Mouse (Mus musculus) CH12.LX (cell line): ENCODE measurements around the gene Greb1. TPM values are rescaled to one million over a fixed set of nuclear protein-coding genes. Genes with fewer than 3 reads are reported as not detected.

Experiments
- DNase-seq: peaks from one replicate; pipeline ENCODE4 v3.0.0-alpha.2; 2013; ENCODE audit errors: extremely low read depth
- H3K27ac ChIP-seq: 2 replicates; pipeline ENCODE4 v1.5.1; 2012; ENCODE audit warnings: low read depth, mild to moderate bottlenecking, control low read depth, moderate library complexity; ENCODE audit not compliant: insufficient read depth
- H3K27me3 ChIP-seq: replicated peaks from 2 replicates; pipeline ENCODE3; 2012; ENCODE audit warnings: inconsistent platforms
- H3K36me3 ChIP-seq, 2 experiments: replicated peaks in 1 of 2; 2 replicates each; pipeline versions ENCODE3 to v1.6.1; 2012; ENCODE audit warnings: inconsistent platforms in 1 of 2, low read length in 1 of 2, mild to moderate bottlenecking in 1 of 2, mixed read lengths in 1 of 2, moderate library complexity in 1 of 2; ENCODE audit not compliant: control insufficient read depth in 1 of 2, insufficient read depth in 1 of 2
- H3K4me1 ChIP-seq, 2 experiments: 2 replicates each; pipeline ENCODE4 v1.6.1; 2012; ENCODE audit warnings: inconsistent platforms in 1 of 2, moderate library complexity in 1 of 2; ENCODE audit not compliant: insufficient read depth in 2 of 2, control insufficient read depth in 1 of 2
- H3K4me2 ChIP-seq: 2 replicates; pipeline ENCODE4 v1.6.1; 2012; ENCODE audit warnings: low read depth, mild to moderate bottlenecking, control low read depth; ENCODE audit not compliant: poor library complexity, insufficient read depth, severe bottlenecking
- H3K4me3 ChIP-seq, 3 experiments: fragments of 150-350 bp in 1 of 3; sonication (generic) in 1 of 3; replicated peaks in 1 of 3; 2 replicates each; pipeline versions ENCODE3 to v1.5.1; 2011 to 2012; ENCODE audit warnings: low read depth in 2 of 3, low read length in 2 of 3, mild to moderate bottlenecking in 2 of 3, moderate library complexity in 2 of 3, control low read depth in 1 of 3, improper control_type of control experiment in 1 of 3, inconsistent platforms in 1 of 3, mixed read lengths in 1 of 3; ENCODE audit not compliant: poor library complexity in 1 of 3
- H3K79me2 ChIP-seq: replicated peaks from 2 replicates; pipeline ENCODE4 v1.6.1; 2012; ENCODE audit warnings: mild to moderate bottlenecking, moderate library complexity; ENCODE audit not compliant: control insufficient read depth, poor library complexity, insufficient read depth, severe bottlenecking; ENCODE audit errors: extremely low read depth
- H3K9ac ChIP-seq: 2 replicates; pipeline ENCODE4 v1.6.1; 2012; ENCODE audit warnings: low read depth, mild to moderate bottlenecking, control low read depth, moderate library complexity; ENCODE audit not compliant: insufficient read depth
- H3K9me3 ChIP-seq: replicated peaks from 2 replicates; pipeline ENCODE3; 2012; ENCODE audit warnings: low read length, inconsistent platforms, mixed read lengths
- BHLHE40 ChIP-seq: IDR thresholded peaks from 2 replicates; pipeline ENCODE4 v1.6.1; 2011; ENCODE audit warnings: mild to moderate bottlenecking, low read depth, low read length, improper control_type of control experiment
- CHD1 ChIP-seq: IDR thresholded peaks from 2 replicates; pipeline ENCODE4 v1.6.1; 2012; ENCODE audit warnings: low read depth, low read length, improper control_type of control experiment, inconsistent platforms
- E2F4 ChIP-seq: IDR thresholded peaks from 2 replicates; pipeline ENCODE4 v1.6.1; 2011; ENCODE audit warnings: low read depth, low read length, improper control_type of control experiment; ENCODE audit not compliant: insufficient replicate concordance
- EP300 ChIP-seq: IDR thresholded peaks from 2 replicates; pipeline ENCODE4 v1.6.1; 2011; ENCODE audit warnings: low read length, improper control_type of control experiment
- GABPA ChIP-seq: IDR thresholded peaks from 2 replicates; pipeline ENCODE4 v1.6.1; 2012; ENCODE audit warnings: low read depth, low read length, improper control_type of control experiment, inconsistent platforms; ENCODE audit not compliant: insufficient replicate concordance
- HCFC1 ChIP-seq: IDR thresholded peaks from 2 replicates; pipeline ENCODE4 v1.6.1; 2012; ENCODE audit warnings: low read depth, mild to moderate bottlenecking, inconsistent platforms, low read length, improper control_type of control experiment
- KAT2A ChIP-seq: IDR thresholded peaks from 2 replicates; pipeline ENCODE4 v1.6.1; 2012; ENCODE audit warnings: low read length, improper control_type of control experiment, inconsistent platforms; ENCODE audit not compliant: insufficient replicate concordance
- MAFK ChIP-seq: IDR thresholded peaks from 2 replicates; pipeline ENCODE4 v1.6.1; 2011; ENCODE audit warnings: low read length, improper control_type of control experiment; ENCODE audit not compliant: insufficient replicate concordance
- MAZ ChIP-seq: IDR thresholded peaks from 2 replicates; pipeline ENCODE4 v1.6.1; 2012; ENCODE audit warnings: low read depth, mild to moderate bottlenecking, inconsistent platforms, low read length, improper control_type of control experiment, moderate library complexity
- MEF2A ChIP-seq: IDR thresholded peaks from 2 replicates; pipeline ENCODE4 v1.6.1; 2014; ENCODE audit warnings: low read depth, mild to moderate bottlenecking, inconsistent platforms, low read length, improper control_type of control experiment, borderline replicate concordance
- NELFE ChIP-seq: IDR thresholded peaks from 2 replicates; pipeline ENCODE4 v1.6.1; 2011; ENCODE audit warnings: low read depth, low read length, improper control_type of control experiment
- POLR2A ChIP-seq: IDR thresholded peaks from 2 replicates; pipeline ENCODE4 v1.6.1; 2011; ENCODE audit warnings: low read depth, mild to moderate bottlenecking, improper control_type of control experiment, low read length
- RAD21 ChIP-seq: IDR thresholded peaks from 2 replicates; pipeline ENCODE4 v1.6.1; 2011; ENCODE audit warnings: low read depth, mild to moderate bottlenecking, low read length, improper control_type of control experiment, moderate library complexity
- SIN3A ChIP-seq: IDR thresholded peaks from 2 replicates; pipeline ENCODE4 v1.6.1; 2012; ENCODE audit warnings: low read length, improper control_type of control experiment, inconsistent platforms
- TBP ChIP-seq: conservative IDR thresholded peaks from 2 replicates; pipeline ENCODE4 v1.6.1; 2011; ENCODE audit warnings: low read depth, low read length, improper control_type of control experiment
- TCF12 ChIP-seq: IDR thresholded peaks from 2 replicates; pipeline ENCODE4 v1.6.1; 2014; ENCODE audit warnings: low read depth, mild to moderate bottlenecking, inconsistent platforms, low read length, improper control_type of control experiment
- USF1 ChIP-seq: IDR thresholded peaks from 2 replicates; pipeline ENCODE4 v1.6.1; 2014; ENCODE audit warnings: low read depth, mild to moderate bottlenecking, inconsistent platforms, low read length, improper control_type of control experiment
- ZKSCAN1 ChIP-seq: IDR thresholded peaks from 2 replicates; pipeline ENCODE4 v1.6.1; 2012; ENCODE audit warnings: low read depth, inconsistent platforms, low read length, improper control_type of control experiment, borderline replicate concordance
- ZMIZ1 ChIP-seq: IDR thresholded peaks from 2 replicates; pipeline ENCODE4 v1.6.1; 2012; ENCODE audit warnings: low read depth, mild to moderate bottlenecking, inconsistent platforms, low read length, improper control_type of control experiment
- ZNF384 ChIP-seq: IDR thresholded peaks from 2 replicates; pipeline ENCODE4 v1.6.1; 2012; ENCODE audit warnings: low read depth, low read length, improper control_type of control experiment, inconsistent platforms
- dilution Hi-C: fragments of 300-500 bp; cut with MboI; formaldehyde crosslinking; loops from 2 replicates; pipeline ENCODE4 v1.14.3; 2020; ENCODE audit warnings: low sequenced_read_pairs; ENCODE audit not compliant: extremely low pct_unique_long_range_greater_than_20kb, extremely low pct_ligation_motif_present
- in situ Hi-C: fragments of 300-500 bp; cut with MboI; formaldehyde crosslinking; loops from 3 replicates; pipeline ENCODE4 v1.14.3; 2019; ENCODE audit warnings: low sequenced_read_pairs, low pct_ligation_motif_present, low pct_unique_long_range_greater_than_20kb, mixed read lengths
- polyA plus RNA-seq: library from polyadenylated mRNA; unstranded; fragments of >175 nt; gene quantifications from 2 replicates; pipeline ENCODE4 v1.2.1, GENCODE M21; 2012; ENCODE audit warnings: low read depth; ENCODE audit not compliant: insufficient read length
- total RNA-seq, 2 experiments: library from RNA; depleted of rRNA; stranded (reverse); fragments of 300-350 nt in 1 of 2; fragments of >200 nt in 1 of 2; gene quantifications; 2 replicates each; pipeline ENCODE4 v1.2.3; 2012 to 2014

The Greb1 gene
- total and polyA plus RNA-seq, 3 experiments: not detected

GRCm38 (mm10) chr12:16753555-16753954 lies 47.1 kb downstream of the Greb1 start:
- dilution Hi-C loops: no loop called here
- TF ChIP-seq ZNF384: peak; percentile 49; the same call in 1 of the 2 replicates
- no peak for TF ChIP-seq MEF2A
- no peak overlapping the region for H3K4me2 ChIP-seq

GRCm38 (mm10) chr12:16753110-16753509 lies 47.6 kb downstream of the Greb1 start:
- H3K9me3 ChIP-seq: no peaks in the 10 kb centered on the region
- no peak overlapping the region for H3K9ac ChIP-seq
- no peaks in the 10 kb centered on the region for H3K27me3 ChIP-seq
- dilution Hi-C loops (no loop called here), in situ Hi-C loops (no loop called here)
- H3K36me3 ChIP-seq: no peaks in the 10 kb centered on the region
- no peak overlapping the region for H3K4me2 ChIP-seq
- peaks cover 0 to 7% of the 10 kb centered on the region in 2 experiments; a peak in 2 of 4 replicates for H3K4me1 ChIP-seq
- H3K4me3 ChIP-seq: no peak overlapping the region
- H3K27ac ChIP-seq: no peak overlapping the region
- no peak for DNase-seq
- H3K79me2 ChIP-seq: no peaks in the 10 kb centered on the region
- TF ChIP-seq BHLHE40: no peak
- TF ChIP-seq MAFK: no peak
- no peak for TF ChIP-seq SIN3A
- no peak for TF ChIP-seq CHD1
- no peak for TF ChIP-seq EP300
- TF ChIP-seq NELFE: no peak
- no peak for TF ChIP-seq ZKSCAN1
- TF ChIP-seq E2F4: no peak
- TF ChIP-seq TCF12: no peak
- TF ChIP-seq USF1: no peak
- TF ChIP-seq TBP: no peak
- TF ChIP-seq KAT2A: no peak
- TF ChIP-seq ZMIZ1: no peak
- no peak for TF ChIP-seq GABPA
- TF ChIP-seq POLR2A: no peak
- no peak for TF ChIP-seq RAD21
- no peak for TF ChIP-seq MAZ
- TF ChIP-seq HCFC1: no peak

More at GRCm38 (mm10) chr12:16753555-16753954, 47.1 kb downstream of the Greb1 start:
- no peaks in the 10 kb centered on the region for H3K36me3 ChIP-seq
- peaks cover 0 to 7% of the 10 kb centered on the region in 2 experiments; a peak in 2 of 4 replicates for H3K4me1 ChIP-seq
- H3K9me3 ChIP-seq: no peaks in the 10 kb centered on the region
- no peak overlapping the region for H3K4me3 ChIP-seq
- in situ Hi-C loops: no loop called here
- no peaks in the 10 kb centered on the region for H3K27me3 ChIP-seq
- H3K79me2 ChIP-seq: no peaks in the 10 kb centered on the region
- no peak overlapping the region for H3K9ac ChIP-seq
- H3K27ac ChIP-seq: no peak overlapping the region
- no peak for DNase-seq
